Mouse (Mus musculus): ENCODE measurements around the gene Rnase13. TPM values are rescaled to one million over a fixed set of nuclear protein-coding genes. Genes with fewer than 3 reads are reported as not detected.
A peak's percentile ranks its signal among the peaks of the same experiment; 100 is the strongest.

The Rnase13 gene
- polyA plus RNA-seq, 1 experiment from 2014 or later: not detected

DNA sequence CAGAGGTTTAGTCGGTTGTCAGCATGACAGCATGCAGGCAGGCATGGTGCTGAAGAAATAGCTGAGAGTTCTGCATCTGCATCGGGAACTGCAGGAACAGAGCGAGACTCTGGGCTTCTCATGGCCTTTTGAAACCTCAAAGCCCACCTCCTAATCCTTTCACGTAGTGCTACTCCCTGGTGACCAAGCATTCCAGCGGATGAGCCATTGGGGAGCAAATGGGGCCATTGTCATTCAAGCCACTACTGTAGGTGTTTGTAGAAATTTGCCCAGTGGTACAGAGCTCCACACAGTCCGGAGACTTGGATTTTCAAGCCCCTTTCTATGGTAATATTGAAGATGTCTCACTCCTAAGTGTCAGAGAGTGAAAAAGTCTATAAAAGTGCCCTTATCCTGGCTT lies 36.5 kb downstream of the Rnase13 start:
- Histone ChIP-seq H3K27ac (no peak overlapping the region), H3K36me3 (replicated peaks) (peaks cover 51% of the 10 kb centered on the region), H3K9me3 (no peaks in the 10 kb centered on the region), H3K4me3 (peak overlapping the region; percentile 62), H3K4me1 (peaks cover 19% of the 10 kb centered on the region), H3K27me3 (ENCODE audit: poor library complexity, severe bottlenecking) (no peaks in the 10 kb centered on the region)
- no peak for DNase-seq (ENCODE audit: extremely low spot score, low spot score)
- 46% methylated on average over 6 of the region's 6 CpGs for WGBS

- Histone ChIP-seq H3K27me3 (ENCODE audit: poor library complexity, severe bottlenecking) (no peaks in the 10 kb centered on the region), H3K27ac (peak within 1 kb of the TSS; percentile 92), H3K9me3 (no peaks in the 10 kb centered on the region), H3K4me3 (peak within 1 kb of the TSS; percentile 62), H3K36me3 (replicated peaks) (peaks cover 38% of the 10 kb centered on the region), H3K4me1 (peaks cover 19% of the 10 kb centered on the region)
- under 1% methylated on average over 43 of the region's 43 CpGs for WGBS
- peak; percentile 96 for DNase-seq (ENCODE audit: extremely low spot score, low spot score)
Measured at GRCm38 (mm10) chr14:51884598-51885331, 37.8 kb downstream of the Rnase13 start, which contains the start of gene Mettl17. Mettl17 (plus strand) TSS chr14:51884842.

DNA sequence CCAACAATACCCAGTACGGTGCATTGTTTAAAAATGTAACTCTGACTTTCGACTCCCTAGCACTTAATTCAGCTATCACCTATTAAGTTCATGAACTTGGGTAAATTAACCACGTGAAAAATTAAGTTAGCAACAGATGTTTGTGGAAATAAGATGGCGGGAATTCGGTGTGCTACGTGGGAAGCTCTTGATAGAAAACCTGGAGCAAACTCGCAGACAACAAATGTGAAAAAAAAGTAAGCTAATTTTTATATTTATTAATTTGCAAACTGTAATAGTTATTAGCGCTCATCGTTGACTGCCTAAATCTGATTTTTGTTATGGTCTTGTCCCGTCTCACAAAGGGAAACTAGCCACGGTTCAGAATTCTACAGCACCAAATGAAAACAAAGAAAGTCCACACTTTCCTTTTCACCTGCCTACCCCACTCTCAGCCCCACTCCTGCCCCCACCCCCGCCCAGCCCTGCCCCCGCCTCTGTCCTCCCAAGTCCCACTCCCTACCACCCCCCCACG lies 38.5 kb downstream of the Rnase13 start:
- peaks cover 32% of the 10 kb centered on the region for H3K36me3 ChIP-seq (replicated peaks)
- no peak for DNase-seq (ENCODE audit: extremely low spot score, low spot score)
- peak overlapping the region; percentile 62 for H3K4me3 ChIP-seq
- H3K4me1 ChIP-seq: peaks cover 19% of the 10 kb centered on the region
- 2% methylated on average over 14 of the region's 14 CpGs for WGBS
- no peaks in the 10 kb centered on the region for H3K9me3 ChIP-seq
- peak overlapping the region; percentile 92 for H3K27ac ChIP-seq
- no peaks in the 10 kb centered on the region for H3K27me3 ChIP-seq (ENCODE audit: poor library complexity, severe bottlenecking)

GRCm38 (mm10) chr14:51883527-51884030 lies 39.0 kb downstream of the Rnase13 start:
- WGBS: under 1% methylated on average over 4 of the region's 4 CpGs
- Histone ChIP-seq H3K9me3 (no peaks in the 10 kb centered on the region), H3K4me3 (peak overlapping the region; percentile 62), H3K36me3 (replicated peaks) (peaks cover 27% of the 10 kb centered on the region), H3K4me1 (peaks cover 19% of the 10 kb centered on the region), H3K27me3 (ENCODE audit: poor library complexity, severe bottlenecking) (no peaks in the 10 kb centered on the region), H3K27ac (peak overlapping the region; percentile 92)
- peak; percentile 49 for DNase-seq (ENCODE audit: extremely low spot score, low spot score)

- Histone ChIP-seq H3K36me3 (replicated peaks) (no peaks in the 10 kb centered on the region), H3K9me3 (no peaks in the 10 kb centered on the region), H3K4me3 (no peak overlapping the region), H3K27ac (no peak overlapping the region), H3K27me3 (ENCODE audit: poor library complexity, severe bottlenecking) (no peaks in the 10 kb centered on the region), H3K4me1 (no peaks in the 10 kb centered on the region)
- 87% methylated on average over 3 of the region's 3 CpGs for WGBS
- DNase-seq (ENCODE audit: extremely low spot score, low spot score): no peak
Measured at GRCm38 (mm10) chr14:51877517-51877916, 45.1 kb downstream of the Rnase13 start.

DNA sequence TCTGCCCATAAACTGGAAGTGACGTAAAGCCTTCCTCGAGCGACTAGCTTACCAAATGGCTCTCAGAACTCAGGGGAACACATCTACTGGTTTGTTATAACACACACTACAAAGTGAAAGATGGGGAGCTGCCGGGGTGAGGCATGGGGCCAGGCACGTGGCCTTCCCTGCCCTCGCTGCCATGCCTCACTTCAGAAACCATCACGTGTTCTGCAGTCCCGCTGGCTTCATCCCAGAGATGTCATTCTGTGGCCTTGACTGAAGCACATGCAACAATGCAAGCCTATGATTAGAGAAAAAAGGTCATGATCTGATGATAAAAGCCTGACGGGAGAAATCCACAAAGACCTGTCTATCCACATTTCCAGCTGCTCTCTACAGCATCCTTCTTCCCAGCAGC lies 50.8 kb downstream of the Rnase13 start:
- 81% methylated on average over 9 of the region's 9 CpGs for WGBS

More for the DNA sequence above, 50.8 kb downstream of the Rnase13 start:
- no peaks in the 10 kb centered on the region for H3K36me3 ChIP-seq (replicated peaks)
- DNase-seq (ENCODE audit: extremely low spot score, low spot score): no peak
- H3K4me1 ChIP-seq: no peaks in the 10 kb centered on the region
- no peaks in the 10 kb centered on the region for H3K27me3 ChIP-seq (ENCODE audit: poor library complexity, severe bottlenecking)
- H3K27ac ChIP-seq: no peak overlapping the region
- no peak overlapping the region for H3K4me3 ChIP-seq
- no peaks in the 10 kb centered on the region for H3K9me3 ChIP-seq

Other genes starting within 250 kb of the Rnase13 start
- gene Gm17079, start 227.3 kb downstream of the Rnase13 start, polyA plus RNA-seq (2016; fragmentation: Nextera tagmentation; extraction: Ambion mirVana): not detected in 2 replicates
- not detected in 2 replicates for gene Gm5800, start 205.6 kb downstream of the Rnase13 start, polyA plus RNA-seq (2016; fragmentation: Nextera tagmentation; extraction: Ambion mirVana)
- gene Ang4, start 149.2 kb downstream of the Rnase13 start, polyA plus RNA-seq (2016; fragmentation: Nextera tagmentation; extraction: Ambion mirVana): not detected in 2 replicates
- gene AY358078, start 122.7 kb downstream of the Rnase13 start, polyA plus RNA-seq (2016; fragmentation: Nextera tagmentation; extraction: Ambion mirVana): not detected in 2 replicates
- not detected in 2 replicates for gene Ear6, start 69.1 kb downstream of the Rnase13 start, polyA plus RNA-seq (2016; fragmentation: Nextera tagmentation; extraction: Ambion mirVana)
- 43.3 and 59.9 TPM in 2 replicates for gene Mettl17, start 37.9 kb downstream of the Rnase13 start, polyA plus RNA-seq (2016; fragmentation: Nextera tagmentation; extraction: Ambion mirVana)
- gene Slc39a2, start 29.9 kb downstream of the Rnase13 start, polyA plus RNA-seq (2016; fragmentation: Nextera tagmentation; extraction: Ambion mirVana): 0.50 and 0.77 TPM in 2 replicates
- 9.0 and 9.1 TPM in 2 replicates for gene Ndrg2, start 8.6 kb downstream of the Rnase13 start, polyA plus RNA-seq (2016; fragmentation: Nextera tagmentation; extraction: Ambion mirVana)
- gene Tppp2, start 4.3 kb downstream of the Rnase13 start, polyA plus RNA-seq (2016; fragmentation: Nextera tagmentation; extraction: Ambion mirVana): not detected in 2 replicates
- 97.5 and 102 TPM in 2 replicates for gene Arhgef40, start 61.9 kb upstream of the Rnase13 start, polyA plus RNA-seq (2016; fragmentation: Nextera tagmentation; extraction: Ambion mirVana)
- gene Tmem253, start 92.9 kb upstream of the Rnase13 start, polyA plus RNA-seq (2016; fragmentation: Nextera tagmentation; extraction: Ambion mirVana): 0.63 and 0.96 TPM in 2 replicates
- gene Zfp219, start 98.0 kb upstream of the Rnase13 start, polyA plus RNA-seq (2016; fragmentation: Nextera tagmentation; extraction: Ambion mirVana): 85.4 and 87.6 TPM in 2 replicates
- not detected in 2 replicates for gene Olfr221, start 119.7 kb upstream of the Rnase13 start, polyA plus RNA-seq (2016; fragmentation: Nextera tagmentation; extraction: Ambion mirVana)
- 894 and 948 TPM in 2 replicates for gene Hnrnpc, start 181.3 kb upstream of the Rnase13 start, polyA plus RNA-seq (2016; fragmentation: Nextera tagmentation; extraction: Ambion mirVana)
- 130 and 134 TPM in 2 replicates for gene Rpgrip1, start 187.9 kb upstream of the Rnase13 start, polyA plus RNA-seq (2016; fragmentation: Nextera tagmentation; extraction: Ambion mirVana)

Measured in forebrain, embryonic 10.5 days (tissue).